Mouse (Mus musculus) embryonic fibroblast, embryonic 13.5 days (primary cell): ENCODE data around the gene Tinagl1.

ENCODE experiments used
- CTCF ChIP-seq: IDR thresholded peaks from 2 replicates; pipeline ENCODE4 v1.5.1; 2011; ENCODE audit warnings: mild to moderate bottlenecking, control low read depth, low read length, moderate library complexity, borderline replicate concordance; ENCODE audit not compliant: insufficient read depth
- POLR2A ChIP-seq: IDR thresholded peaks from 2 replicates; pipeline ENCODE4 v1.6.1; 2011; ENCODE audit warnings: low read depth, mild to moderate bottlenecking, control low read depth, low read length, moderate library complexity

DNA sequence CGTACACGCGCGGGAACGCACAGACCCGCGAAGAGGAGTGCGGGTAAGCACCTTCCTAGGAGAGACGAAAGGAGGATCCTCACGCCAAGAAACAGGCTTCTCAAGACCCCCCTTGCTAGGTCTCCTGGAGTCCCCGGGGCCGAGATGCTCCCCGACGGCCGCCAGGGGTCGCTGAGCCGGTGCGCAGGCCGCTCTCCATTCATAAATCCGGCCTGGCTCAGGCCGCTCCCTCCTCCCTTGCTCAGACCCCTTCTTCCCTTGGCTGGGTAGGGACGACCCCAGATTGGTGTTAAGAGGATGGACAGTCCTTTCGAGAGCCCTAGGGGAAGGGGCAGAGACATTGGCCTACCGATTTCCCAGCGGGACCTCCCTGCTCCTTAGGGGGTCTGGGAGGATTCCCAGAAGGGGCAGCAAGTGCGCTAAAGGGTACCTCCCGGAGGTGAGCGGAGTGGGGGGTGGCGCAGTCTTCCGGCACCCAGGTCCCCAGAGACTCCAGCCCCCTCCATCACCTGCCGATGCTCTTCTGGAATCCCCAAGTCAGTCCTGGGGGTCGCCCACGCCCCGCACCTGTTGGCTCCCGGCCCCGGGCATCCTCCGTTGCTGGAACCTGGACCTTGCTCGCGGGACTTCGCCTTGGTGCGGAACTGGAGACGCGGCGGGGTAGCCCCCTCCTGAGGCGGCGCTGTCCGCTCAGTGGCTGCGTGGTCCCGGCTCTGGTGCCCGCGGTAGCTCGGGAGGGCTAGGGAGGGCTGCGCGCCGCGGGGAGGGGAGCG is 36.3 kb downstream of the Tinagl1 start:
- TF ChIP-seq CTCF (peak; percentile 56), POLR2A (no peak)
